Mouse (Mus musculus) spleen, postnatal 10 days (tissue): ENCODE measurements around the gene Mup4.
"Not testable (repeated sequence)": the region's sequence is repeated elsewhere in the genome, so short reads cannot be mapped to it uniquely, and the experiment has no call there.

Source experiments
- DNase-seq, 2 experiments: peaks; one replicate each; pipeline ENCODE4 v3.0.0; 2021 to 2022; ENCODE audit warnings: low spot score in 2 of 2

Gene Mup4

GRCm38 (mm10) chr4:59960610-59961009, at the start of gene Mup4:
Gene Mup4, minus strand, starts transcription at chr4:59960710.
- no peak for DNase-seq

GRCm38 (mm10) chr4:59997894-59998293, 37.4 kb upstream of the Mup4 start:
- DNase-seq = not testable (repeated sequence)

GRCm38 (mm10) chr4:59963405-59964344, 3.2 kb upstream of the Mup4 start, which contains the start of gene Mup6:
Gene Mup6, plus strand, starts transcription at chr4:59964294.
- DNase-seq = no peak

GRCm38 (mm10) chr4:59937543-59937942, 23.0 kb downstream of the Mup4 start:
- DNase-seq = no peak

GRCm38 (mm10) chr4:59932505-59933281, 27.8 kb downstream of the Mup4 start:
- DNase-seq = no peak

- DNase-seq = peak; percentile 11 to 81
Observed at GRCm38 (mm10) chr4:59928347-59928746, 32.2 kb downstream of the Mup4 start.

GRCm38 (mm10) chr4:59927666-59928065, 32.8 kb downstream of the Mup4 start:
- DNase-seq = no peak

- no peak for DNase-seq
Observed at GRCm38 (mm10) chr4:59925082-59925481, 35.4 kb downstream of the Mup4 start.

- no peak for DNase-seq
Observed at GRCm38 (mm10) chr4:59917966-59918365, 42.5 kb downstream of the Mup4 start.

- no peak for DNase-seq
Observed at GRCm38 (mm10) chr4:59914608-59915403, 45.7 kb downstream of the Mup4 start, which contains the start of gene Slc46a2. Gene Slc46a2, minus strand, starts transcription at chr4:59915056.

- DNase-seq = no peak
Observed at GRCm38 (mm10) chr4:59908785-59909184, 51.7 kb downstream of the Mup4 start.

- DNase-seq = no peak
Observed at GRCm38 (mm10) chr4:59907657-59908230, 52.8 kb downstream of the Mup4 start.

GRCm38 (mm10) chr4:59907092-59907491, 53.4 kb downstream of the Mup4 start:
- no peak for DNase-seq
